Mouse (Mus musculus) liver, embryonic 16.5 days (tissue): ENCODE results near the gene AC109138.7. TPM values are rescaled to one million over a fixed set of nuclear protein-coding genes. Genes with fewer than 3 reads are reported as not detected.

ENCODE experiments used
- ATAC-seq: fragments of 200-750 bp; cut with Nextera tagmentation; 2 replicates; pipeline ENCODE4 v1.8.0; 2017; ENCODE audit warnings: low read depth, mild to moderate bottlenecking, moderate number of reproducible peaks, moderate library complexity
- H3K27ac ChIP-seq: fragments of 300-500 bp; sonication (generic); 2 replicates; pipeline ENCODE4 v1.5.1; 2014; ENCODE audit warnings: mild to moderate bottlenecking, low read length
- H3K27me3 ChIP-seq: fragments of 300-500 bp; sonication (generic); 2 replicates; pipeline ENCODE4 v1.6.1; 2014; ENCODE audit warnings: low read depth, low read length, mixed read lengths; ENCODE audit not compliant: control insufficient read depth, insufficient read depth
- H3K36me3 ChIP-seq: fragments of 300-500 bp; sonication (generic); 2 replicates; pipeline ENCODE4 v1.6.1; 2014; ENCODE audit warnings: mild to moderate bottlenecking; ENCODE audit not compliant: control insufficient read depth, insufficient read depth
- H3K4me1 ChIP-seq: fragments of 300-500 bp; sonication (generic); 2 replicates; pipeline ENCODE4 v1.6.1; 2014; ENCODE audit warnings: low read depth, low read length, mixed read lengths; ENCODE audit not compliant: control insufficient read depth
- H3K4me2 ChIP-seq: fragments of 300-500 bp; sonication (generic); 2 replicates; pipeline ENCODE4 v1.6.1; 2014; ENCODE audit warnings: low read depth, low read length, mixed read lengths
- H3K4me3 ChIP-seq: fragments of 300-500 bp; sonication (generic); 2 replicates; pipeline ENCODE4 v1.5.1; 2014; ENCODE audit warnings: low read depth, mild to moderate bottlenecking, low read length
- H3K9ac ChIP-seq: fragments of 300-500 bp; sonication (generic); 2 replicates; pipeline ENCODE4 v1.6.1; 2014; ENCODE audit warnings: low read depth, low read length
- H3K9me3 ChIP-seq: fragments of 300-500 bp; sonication (generic); replicated peaks from 2 replicates; pipeline ENCODE4 v1.6.1; 2016; ENCODE audit warnings: low read length; ENCODE audit not compliant: control insufficient read depth
- WGBS: fragments of 180-500 bp; shearing (Covaris S2); extraction: QIAGEN DNeasy Blood & Tissue Kit; methylation state at CpG from one replicate; pipeline ENCODE4 v1.1.7; 2014; ENCODE audit not compliant: insufficient replicate concordance; 5-methylcytosine and 5-hydroxymethylcytosine counted together
- polyA plus RNA-seq: library from polyadenylated mRNA; unstranded; fragments of >200 nt; fragmentation: Nextera tagmentation; extraction: Ambion mirVana; gene quantifications from 2 replicates; pipeline ENCODE4 v1.2.1, GENCODE M21; 2015

Gene AC109138.7
- polyA plus RNA-seq, 1 experiment from 2014 or later, result not detected

DNA sequence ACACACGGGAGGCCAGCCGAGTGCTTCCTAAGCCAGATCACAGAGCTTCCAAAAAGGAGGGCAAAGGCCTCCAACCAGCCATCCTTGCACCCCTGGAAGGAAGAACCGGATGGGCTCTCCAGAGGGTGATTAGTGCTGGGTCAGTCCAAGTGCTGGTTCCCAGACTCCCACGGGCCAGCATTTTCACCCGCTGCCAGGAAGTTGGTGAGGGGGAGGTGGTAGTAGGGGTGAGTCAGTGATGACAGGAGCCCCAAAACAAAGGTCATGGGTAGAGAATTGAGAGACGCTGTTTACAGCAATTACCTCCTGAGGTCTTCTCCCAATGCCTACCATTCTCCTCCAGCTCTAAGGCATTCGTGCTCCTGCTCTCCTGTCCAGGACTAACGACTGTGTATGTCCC is 16.3 kb downstream of the AC109138.7 start:
- H3K9me3 ChIP-seq, result no peaks in the 10 kb centered on the region
- 0 out of 2 replicates have a peak overlapping the region, but pooled peaks have one; percentile 29 for H3K27ac ChIP-seq
- no peak overlapping the region for H3K9ac ChIP-seq
- H3K27me3 ChIP-seq, result no peaks in the 10 kb centered on the region; the same call in none of the 2 replicates
- H3K4me3 ChIP-seq, result no peak overlapping the region
- WGBS, result 65% methylated on average over 8 of the region's 8 CpGs
- peaks cover 21% of the 10 kb centered on the region for H3K4me1 ChIP-seq
- ATAC-seq, result no peak
- no peaks in the 10 kb centered on the region for H3K36me3 ChIP-seq
- H3K4me2 ChIP-seq, result no peak overlapping the region; the same call in 1 of the 2 replicates

DNA sequence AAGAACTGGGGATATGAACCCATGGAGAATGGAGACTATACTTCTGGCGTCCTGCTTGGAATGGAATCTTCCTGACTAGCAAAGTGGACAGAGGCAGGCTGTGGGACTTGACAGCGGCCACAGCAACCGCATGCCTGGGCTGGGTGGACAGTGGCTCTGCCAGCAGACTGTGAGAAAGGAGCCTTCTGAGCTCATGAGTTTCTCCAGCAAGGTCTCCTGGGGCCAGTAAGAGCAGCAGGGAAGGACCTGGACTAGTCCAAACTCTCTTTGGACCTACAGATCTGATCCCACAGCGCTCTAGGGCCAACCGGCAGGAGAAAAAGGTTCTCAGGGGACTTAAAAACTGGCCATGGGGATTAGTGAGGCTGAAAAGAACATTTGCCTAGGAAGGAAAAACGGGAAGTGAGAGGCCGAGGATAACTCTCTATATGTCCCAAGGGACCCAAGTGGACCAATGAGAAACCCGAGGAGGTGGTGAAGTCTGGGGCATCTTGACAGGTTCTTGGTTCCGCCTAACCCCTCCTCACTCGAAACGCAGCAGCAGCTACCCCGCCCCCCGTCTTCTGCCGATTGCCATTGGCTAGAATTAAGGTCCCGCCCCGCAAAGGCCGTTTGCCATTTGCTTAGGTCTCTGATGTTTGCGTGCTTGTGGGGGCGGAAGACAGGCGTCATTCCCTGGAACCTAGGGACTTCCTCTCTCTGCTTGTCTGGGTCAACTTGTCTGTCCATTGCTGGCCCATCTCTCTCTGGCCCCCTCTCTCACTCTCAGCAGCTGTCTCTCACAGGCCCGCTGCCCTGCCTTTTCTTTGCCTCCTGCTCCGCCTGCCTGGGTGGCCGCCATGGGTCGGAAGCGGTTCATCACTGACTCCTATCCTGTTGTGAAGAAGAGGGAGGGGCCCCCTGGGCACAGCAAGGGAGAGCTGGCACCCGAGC is 17.4 kb downstream of the AC109138.7 start, which contains the start of gene Pold4:
TSS of gene Pold4 (plus strand) at position 647 of the 933 bp plus-strand sequence.
- H3K4me2 ChIP-seq, result peak within 1 kb of the TSS; percentile 82
- H3K9ac ChIP-seq, result peak within 1 kb of the TSS; percentile 75
- H3K27me3 ChIP-seq, result no peaks in the 10 kb centered on the region; the same call in none of the 2 replicates
- peak within 1 kb of the TSS; percentile 83 for H3K27ac ChIP-seq
- peaks cover 21% of the 10 kb centered on the region for H3K4me1 ChIP-seq
- H3K4me3 ChIP-seq, result peak within 1 kb of the TSS; percentile 72
- peak; percentile 89 for ATAC-seq
- 11% methylated on average over 26 of the region's 26 CpGs for WGBS
- H3K36me3 ChIP-seq, result no peaks in the 10 kb centered on the region
- H3K9me3 ChIP-seq, result no peaks in the 10 kb centered on the region

DNA sequence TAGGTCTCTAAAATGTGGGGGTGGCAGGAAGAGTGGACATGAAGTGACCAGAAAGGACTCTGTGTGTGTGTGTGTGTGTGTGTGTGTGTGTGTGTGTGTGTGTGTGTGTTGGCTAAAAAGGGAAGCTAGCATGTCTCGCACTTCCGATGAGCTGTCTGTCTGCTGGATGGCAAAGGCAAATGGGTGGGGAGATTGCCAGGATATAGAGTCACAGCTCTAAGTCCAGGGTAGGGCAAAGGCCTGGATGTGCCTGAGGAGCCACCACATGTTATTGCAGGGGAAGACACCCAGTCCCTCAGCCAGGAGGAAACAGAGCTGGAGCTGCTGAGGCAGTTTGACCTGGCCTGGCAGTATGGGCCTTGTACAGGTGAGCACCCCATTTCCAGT is 18.0 kb downstream of the AC109138.7 start:
- peaks cover 21% of the 10 kb centered on the region for H3K4me1 ChIP-seq
- H3K9me3 ChIP-seq, result no peaks in the 10 kb centered on the region
- H3K27ac ChIP-seq, result peak overlapping the region; percentile 78
- WGBS, result 0% methylated on average over 2 of the region's 2 CpGs
- H3K36me3 ChIP-seq, result no peaks in the 10 kb centered on the region
- peak overlapping the region; percentile 75 for H3K9ac ChIP-seq
- peak; percentile 18 for ATAC-seq
- peak overlapping the region; percentile 72 for H3K4me3 ChIP-seq
- H3K27me3 ChIP-seq, result no peaks in the 10 kb centered on the region; the same call in none of the 2 replicates
- H3K4me2 ChIP-seq, result peak overlapping the region; percentile 82

DNA sequence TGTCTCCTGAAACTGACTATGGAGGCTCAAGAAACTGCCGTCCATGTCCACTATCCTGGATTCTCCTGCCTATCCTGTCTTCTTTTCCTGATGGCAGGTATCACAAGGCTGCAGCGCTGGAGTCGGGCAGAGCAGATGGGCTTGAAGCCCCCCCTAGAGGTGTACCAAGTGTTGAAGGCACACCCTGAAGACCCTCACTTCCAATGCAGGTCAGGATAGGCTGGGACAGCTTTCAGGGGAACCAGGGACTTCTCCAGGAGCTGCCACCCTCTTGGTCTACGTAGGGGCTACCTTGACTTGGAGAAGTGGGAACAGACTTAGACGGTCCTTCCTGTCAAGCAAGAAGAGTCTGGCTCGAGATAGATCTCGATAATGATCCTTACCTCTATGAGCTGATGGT is 18.5 kb downstream of the AC109138.7 start:
- Histone ChIP-seq H3K9ac (peak overlapping the region; percentile 75; the same call in 1 of the 2 replicates), H3K4me2 (peak overlapping the region; percentile 82), H3K4me3 (peak overlapping the region; percentile 72), H3K9me3 (no peaks in the 10 kb centered on the region), H3K27ac (peak overlapping the region; percentile 15; the same call in 1 of the 2 replicates), H3K4me1 (peaks cover 21% of the 10 kb centered on the region), H3K36me3 (no peaks in the 10 kb centered on the region), H3K27me3 (no peaks in the 10 kb centered on the region; the same call in none of the 2 replicates)
- 66% methylated on average over 7 of the region's 7 CpGs for WGBS
- ATAC-seq, result no peak

DNA sequence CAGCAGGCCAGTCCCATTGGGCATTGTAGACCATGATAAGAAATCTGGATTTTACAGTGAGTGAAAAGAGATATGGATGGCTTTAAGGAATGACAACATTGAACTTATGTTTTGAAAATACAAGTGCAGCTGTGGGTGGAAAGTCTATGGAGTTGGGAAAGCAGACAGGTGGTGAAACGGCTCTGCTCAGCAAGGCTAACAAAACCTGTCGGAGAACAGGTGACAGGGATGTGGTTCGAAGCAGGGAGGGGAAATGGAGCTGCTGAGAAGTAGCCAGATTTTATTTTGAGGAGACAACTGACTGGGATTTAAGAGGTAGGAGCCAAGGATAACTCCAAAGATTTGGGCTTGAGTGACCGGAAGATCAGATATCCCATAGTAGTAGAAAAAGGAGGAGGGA is 20.4 kb downstream of the AC109138.7 start:
- Histone ChIP-seq H3K9me3 (no peaks in the 10 kb centered on the region), H3K4me1 (peaks cover 18% of the 10 kb centered on the region), H3K36me3 (no peaks in the 10 kb centered on the region), H3K27me3 (no peaks in the 10 kb centered on the region), H3K9ac (no peak overlapping the region), H3K4me2 (no peak overlapping the region), H3K27ac (no peak overlapping the region), H3K4me3 (no peak overlapping the region)
- no peak for ATAC-seq
- WGBS, result 63% methylated on average over 4 of the region's 4 CpGs

DNA sequence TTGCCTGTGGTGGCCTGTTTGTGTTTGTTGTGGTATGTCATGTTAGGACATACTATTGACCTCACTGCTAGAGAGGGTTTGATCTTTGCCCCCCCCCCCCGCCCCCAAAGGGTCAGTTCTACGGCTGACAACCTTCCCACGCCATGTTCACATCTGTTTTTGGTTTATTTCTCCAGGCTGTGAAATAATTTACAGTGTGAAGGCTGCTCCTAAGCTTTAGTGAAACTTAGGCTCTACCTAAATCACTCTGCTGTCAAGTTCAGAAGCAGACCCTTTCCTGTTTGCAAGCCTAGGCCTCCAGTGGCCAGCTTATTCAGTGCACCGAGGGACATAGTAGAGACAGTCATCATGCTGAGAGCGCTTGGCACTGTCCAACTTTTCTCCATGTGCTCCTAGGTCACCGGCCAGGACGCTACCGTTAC is 26.1 kb downstream of the AC109138.7 start:
- no peak overlapping the region for H3K4me3 ChIP-seq
- ATAC-seq, result 0 out of 2 replicates have a peak, but pooled peaks have one; percentile 32
- WGBS, result 40% methylated on average over 8 of the region's 8 CpGs

DNA sequence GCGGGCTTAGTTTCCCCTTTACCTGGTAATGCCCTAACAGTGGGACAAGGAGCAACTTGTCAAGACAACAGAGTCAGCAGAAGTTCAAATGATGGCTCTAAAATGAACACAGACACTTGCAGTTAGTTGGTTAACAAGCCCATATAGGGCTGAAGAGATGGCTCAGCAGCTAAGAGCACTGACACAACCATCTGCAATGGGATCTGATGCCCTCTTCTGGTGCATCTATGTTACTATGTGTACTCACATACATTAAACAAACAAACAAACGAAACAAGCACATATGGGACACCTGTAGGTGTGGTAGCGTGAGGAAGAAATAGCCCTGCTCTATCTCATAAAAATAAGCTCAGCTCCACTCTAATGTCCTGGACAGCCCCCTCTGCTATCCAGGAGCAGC is 28.3 kb downstream of the AC109138.7 start:
- Histone ChIP-seq H3K9me3 (no peaks in the 10 kb centered on the region), H3K4me1 (no peaks in the 10 kb centered on the region)
- 43% methylated on average over 3 of the region's 3 CpGs for WGBS

More for the DNA sequence above, 26.1 kb downstream of the AC109138.7 start:
- Histone ChIP-seq H3K4me2 (no peak overlapping the region), H3K36me3 (no peaks in the 10 kb centered on the region), H3K9ac (no peak overlapping the region), H3K9me3 (no peaks in the 10 kb centered on the region), H3K4me1 (no peaks in the 10 kb centered on the region), H3K27me3 (no peaks in the 10 kb centered on the region), H3K27ac (no peak overlapping the region)

DNA sequence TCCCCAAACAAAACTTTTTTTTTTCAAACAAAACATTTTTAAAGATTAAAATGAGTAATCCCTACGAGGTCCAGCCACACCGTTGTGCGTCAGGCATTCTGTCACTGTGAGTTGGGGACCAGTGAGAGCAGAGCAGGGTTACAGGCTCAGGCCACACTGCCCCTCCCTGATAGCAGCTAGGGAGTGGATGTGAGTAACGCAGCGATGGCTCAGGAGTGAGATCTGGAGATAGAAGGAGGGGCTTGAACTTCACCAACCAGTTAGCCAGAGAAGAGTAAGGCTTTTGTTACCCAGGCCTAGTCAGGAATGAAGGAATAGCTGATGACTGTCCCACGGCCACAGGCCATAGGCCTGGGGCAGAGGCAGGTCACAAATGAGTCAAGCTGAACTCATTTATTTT is 30.6 kb downstream of the AC109138.7 start:
- Histone ChIP-seq H3K4me2 (no peak overlapping the region), H3K4me1 (no peaks in the 10 kb centered on the region), H3K27ac (no peak overlapping the region), H3K4me3 (no peak overlapping the region), H3K36me3 (no peaks in the 10 kb centered on the region), H3K9me3 (no peaks in the 10 kb centered on the region), H3K27me3 (no peaks in the 10 kb centered on the region), H3K9ac (no peak overlapping the region)
- no peak for ATAC-seq
- WGBS, result 64% methylated on average over 6 of the region's 6 CpGs

More for the DNA sequence above, 28.3 kb downstream of the AC109138.7 start:
- Histone ChIP-seq H3K36me3 (no peaks in the 10 kb centered on the region), H3K27ac (no peak overlapping the region), H3K4me2 (no peak overlapping the region), H3K9ac (no peak overlapping the region), H3K4me3 (no peak overlapping the region), H3K27me3 (no peaks in the 10 kb centered on the region)
- no peak for ATAC-seq

DNA sequence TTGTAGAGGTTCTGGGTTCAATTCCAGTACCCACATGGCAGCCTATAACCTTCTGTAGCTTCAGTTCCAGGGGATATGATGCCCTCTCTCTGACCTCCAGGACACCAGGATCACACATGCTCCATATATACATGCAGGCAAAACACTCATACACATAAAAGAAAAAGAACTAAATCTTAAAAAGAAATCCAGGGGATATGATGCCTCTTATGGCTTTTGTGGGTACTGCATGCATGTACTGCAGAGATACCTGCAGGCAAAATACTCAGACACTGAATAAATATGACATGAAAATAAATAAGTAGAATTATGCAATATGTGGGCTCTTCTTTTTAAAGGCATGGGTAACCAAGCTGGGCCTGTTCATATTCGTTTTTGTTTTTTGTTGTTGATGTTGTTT is 32.9 kb downstream of the AC109138.7 start:
- no peak overlapping the region for H3K4me3 ChIP-seq
- H3K4me1 ChIP-seq, result no peaks in the 10 kb centered on the region
- no peaks in the 10 kb centered on the region for H3K9me3 ChIP-seq
- H3K27ac ChIP-seq, result no peak overlapping the region
- no peak overlapping the region for H3K9ac ChIP-seq
- H3K27me3 ChIP-seq, result no peaks in the 10 kb centered on the region
- H3K36me3 ChIP-seq, result no peaks in the 10 kb centered on the region
- no peak for ATAC-seq
- no peak overlapping the region for H3K4me2 ChIP-seq
- WGBS, result 24% methylated on average over 1 of the region's 1 CpGs
